Mouse (Mus musculus) T-helper 2 cell (primary cell): ENCODE measurements at regions not wholly inside any gene's neighbourhood (a gene's known extent, or its start where the extent isn't known, plus 50 kb on each side); places are given as distances from the start of the nearest gene placed in this dataset.

ENCODE experiments used
- in situ Hi-C: fragments of 300-600 bp; cut with MboI, MseI; formaldehyde crosslinking; loops from one replicate; pipeline ENCODE4 v1.15.1; 2025; ENCODE audit warnings: high pct_unique_total_duplicates

GRCm38 (mm10) chr8:18316488-18316887 lies 661.6 kb downstream of the Defb40 start:
- in situ Hi-C loops: no loop called here

- in situ Hi-C loops: no loop called here
Observed at GRCm38 (mm10) chr8:18311597-18311996, 666.5 kb downstream of the Defb40 start.

GRCm38 (mm10) chr8:18310927-18311326 lies 667.1 kb downstream of the Defb40 start:
- in situ Hi-C loops: no loop called here

- in situ Hi-C loops: no loop called here
Observed at GRCm38 (mm10) chr8:18287536-18288237, 690.4 kb downstream of the Defb40 start.

GRCm38 (mm10) chr8:18279932-18280331 lies 698.1 kb downstream of the Defb40 start:
- in situ Hi-C loops: no loop called here

- in situ Hi-C loops: no loop called here
Observed at GRCm38 (mm10) chr8:18268301-18268700, 709.8 kb downstream of the Defb40 start.

- in situ Hi-C loops: no loop called here
Observed at GRCm38 (mm10) chr8:18258287-18258961, 719.6 kb downstream of the Defb40 start.

- in situ Hi-C loops: no loop called here
Observed at GRCm38 (mm10) chr8:18246299-18246698, 731.8 kb downstream of the Defb40 start.

- in situ Hi-C loops: loop anchor here (10.0 kb wide), 1 partner anchor 1783 kb away; no protein-coding TSS in a partner anchor
Observed at GRCm38 (mm10) chr8:18217599-18217998, 760.5 kb downstream of the Defb40 start.

GRCm38 (mm10) chr8:18217192-18217591 lies 760.9 kb downstream of the Defb40 start:
- in situ Hi-C loops: loop anchor here (10.0 kb wide), 1 partner anchor 1782 kb away; no protein-coding TSS in a partner anchor

- in situ Hi-C loops: loop anchor here (10.0 kb wide), 1 partner anchor 1782 kb away; no protein-coding TSS in a partner anchor
Observed at GRCm38 (mm10) chr8:18216516-18216915, 761.5 kb downstream of the Defb40 start.

- in situ Hi-C loops: loop anchor here (10.0 kb wide), 1 partner anchor 1775 kb away; no protein-coding TSS in a partner anchor
Observed at GRCm38 (mm10) chr8:18210067-18210466, 768.0 kb downstream of the Defb40 start.

GRCm38 (mm10) chr8:18208658-18209057 lies 769.4 kb downstream of the Defb40 start:
- in situ Hi-C loops: no loop called here

GRCm38 (mm10) chr8:18187486-18187885 lies 790.6 kb downstream of the Defb40 start:
- in situ Hi-C loops: no loop called here

- in situ Hi-C loops: no loop called here
Observed at GRCm38 (mm10) chr8:18175544-18176092, 802.4 kb downstream of the Defb40 start.

GRCm38 (mm10) chr8:18158619-18159018 lies 819.4 kb downstream of the Defb40 start:
- in situ Hi-C loops: loop anchor here (10.0 kb wide), 1 partner anchor 256 kb away; no protein-coding TSS in a partner anchor

- in situ Hi-C loops: no loop called here
Observed at GRCm38 (mm10) chr8:18115333-18116044, 862.6 kb downstream of the Defb40 start.

- in situ Hi-C loops: no loop called here
Observed at GRCm38 (mm10) chr8:18113262-18113661, 864.8 kb downstream of the Defb40 start.

GRCm38 (mm10) chr8:18109480-18109879 lies 868.6 kb downstream of the Defb40 start:
- in situ Hi-C loops: no loop called here

GRCm38 (mm10) chr8:18106827-18107226 lies 871.2 kb downstream of the Defb40 start:
- in situ Hi-C loops: no loop called here

GRCm38 (mm10) chr8:18065456-18065855 lies 912.6 kb downstream of the Defb40 start:
- in situ Hi-C loops: no loop called here

- in situ Hi-C loops: no loop called here
Observed at GRCm38 (mm10) chr8:18059526-18059925, 918.5 kb downstream of the Defb40 start.
